20 mouse cellular contexts compared by ENCODE assay signal in genomic region chr12:110122976-110123375, GRCm38 (mm10).
DNase-seq lines count a peak whose midpoint lies in the region; ATAC-seq and TF ChIP-seq lines count a peak whose summit lies in the region.
"Had no signal": no experiment of that assay in that cellular context is flagged by ENCODE, and none has a peak within 500 bp of the region (broad histone marks: within the 10 kb centered on the region; RNA-seq: fewer than 3 reads in every experiment).

No protein-coding gene starts in this region.

- no peak for TF ChIP-seq CTCF in kidney, adult 2 months (conservative IDR thresholded peaks at IDR 0.05; ENCODE audit: insufficient read depth, insufficient read length, low read depth, low read length)
- TF ChIP-seq CTCF in lung, adult 2 months (IDR thresholded peaks at IDR 0.05; ENCODE audit: insufficient read depth, low read length): no peak
- TF ChIP-seq CTCF in stomach, postnatal 0 days (IDR thresholded peaks at IDR 0.05; ENCODE audit: low read depth): no peak

- H3K4me2 ChIP-seq in stomach, postnatal 0 days (replicated peaks; ENCODE audit: low read depth): no peak overlapping the region
- H3K4me2 ChIP-seq: embryonic facial prominence, embryonic 15.5 days; heart, embryonic 13.5 days; hindbrain, embryonic 12.5 days; midbrain, embryonic 13.5 days had no signal

- no peak overlapping the region for H3K4me3 ChIP-seq in kidney, adult 2 months (ENCODE audit: insufficient read depth, low read depth, low read length)
- no peak overlapping the region for H3K4me3 ChIP-seq in lung, adult 2 months (replicated peaks; ENCODE audit: extremely low read depth, low read depth, low read length)
- no peak overlapping the region for H3K4me3 ChIP-seq in stomach, postnatal 0 days (ENCODE audit: low read depth, low read length)
- H3K4me3 ChIP-seq: embryonic facial prominence, embryonic 15.5 days; heart, embryonic 13.5 days; hindbrain, embryonic 12.5 days; left cerebral cortex, adult 2 months; midbrain, embryonic 13.5 days had no signal

- TF ChIP-seq EP300 in stomach, postnatal 0 days (optimal IDR thresholded peaks at IDR 0.05): no peak

- no peaks in the 10 kb centered on the region for H3K27me3 ChIP-seq in kidney, adult 2 months (replicated peaks; ENCODE audit: control insufficient read depth, insufficient read depth, low read length)
- no peaks in the 10 kb centered on the region for H3K27me3 ChIP-seq in stomach, postnatal 0 days (ENCODE audit: control insufficient read depth, insufficient read depth, low read length)
- H3K27me3 ChIP-seq: embryonic facial prominence, embryonic 15.5 days; hindbrain, embryonic 12.5 days; midbrain, embryonic 13.5 days had no signal

- intact Hi-C loops in heart, postnatal 10 days (cut with DNase I): no loop called here
- intact Hi-C loops in heart, postnatal 25 days (cut with DNase I): no loop called here

- no peak overlapping the region for H3K9ac ChIP-seq in stomach, postnatal 0 days (ENCODE audit: low read length)
- H3K9ac ChIP-seq: embryonic facial prominence, embryonic 15.5 days; heart, embryonic 13.5 days; hindbrain, embryonic 12.5 days; liver, postnatal 0 days; midbrain, embryonic 13.5 days had no signal

- 0 out of 2 replicates have a peak, but pooled peaks have one; percentile 38 for ATAC-seq in stomach, postnatal 0 days (ENCODE audit: low FRiP score, low TSS enrichment)
- ATAC-seq in megakaryocyte, adult 5-6 weeks (ENCODE audit: poor library complexity, severe bottlenecking): no peak
- ATAC-seq: forebrain, embryonic 14.5 days; intestine, postnatal 0 days; liver, postnatal 0 days; midbrain, embryonic 13.5 days had no signal

- no peak overlapping the region for H3K27ac ChIP-seq in kidney, adult 2 months (ENCODE audit: insufficient read depth, low read depth, low read length)
- no peak overlapping the region for H3K27ac ChIP-seq in stomach, postnatal 0 days (replicated peaks)
- H3K27ac ChIP-seq: embryonic facial prominence, embryonic 15.5 days; heart, embryonic 13.5 days; hindbrain, embryonic 12.5 days; left cerebral cortex, adult 2 months; midbrain, embryonic 13.5 days had no signal

- DNase-seq in heart, postnatal 10 days: peak; percentile 7 to 29
- no peak for DNase-seq in heart, postnatal 25 days (ENCODE audit: low spot score)
- peak; percentile 38 for DNase-seq in kidney, adult 2 months
- DNase-seq in lung, adult 2 months: peak; percentile 21
- DNase-seq in stomach, postnatal 0 days (ENCODE audit: low spot score): no peak
- no peak for DNase-seq in thymus, adult 18-20 months
- DNase-seq: cerebellum, adult 18-20 months; gastrocnemius, postnatal 14 days; liver, postnatal 0 days; right cerebral cortex, postnatal 25 days; thymus, postnatal 25 days had no signal

- WGBS in kidney, adult 2 months: 34% methylated on average over 4 of the region's 4 CpGs
- WGBS in lung, adult 2 months: 42% methylated on average over 4 of the region's 4 CpGs
- 30% methylated on average over 4 of the region's 4 CpGs for WGBS in stomach, postnatal 0 days

- TF ChIP-seq POLR2A in kidney, adult 2 months (IDR thresholded peaks at IDR 0.05; ENCODE audit: low read depth, low read length): no peak
- TF ChIP-seq POLR2A in lung, adult 2 months (IDR thresholded peaks at IDR 0.05; ENCODE audit: borderline replicate concordance, extremely low read depth, low read depth, low read length): no peak

- no peaks in the 10 kb centered on the region for H3K9me3 ChIP-seq in stomach, postnatal 0 days (ENCODE audit: control insufficient read depth, low read length)
- H3K9me3 ChIP-seq: embryonic facial prominence, embryonic 15.5 days; heart, embryonic 13.5 days; hindbrain, embryonic 12.5 days; midbrain, embryonic 13.5 days had no signal

- no peaks in the 10 kb centered on the region for H3K36me3 ChIP-seq in kidney, adult 2 months (ENCODE audit: control insufficient read depth, insufficient read depth, low read length)
- H3K36me3 ChIP-seq in stomach, postnatal 0 days (ENCODE audit: control insufficient read depth, insufficient read depth, low read length): no peaks in the 10 kb centered on the region
- H3K36me3 ChIP-seq: embryonic facial prominence, embryonic 15.5 days; G1E; heart, embryonic 13.5 days; hindbrain, embryonic 12.5 days; midbrain, embryonic 13.5 days had no signal

- no peaks in the 10 kb centered on the region for H3K4me1 ChIP-seq in kidney, adult 2 months (ENCODE audit: control insufficient read depth, insufficient read depth, low read length)
- H3K4me1 ChIP-seq in lung, adult 2 months (ENCODE audit: control insufficient read depth, insufficient read depth, low read length): 0 out of 2 replicates have a peak, but pooled peaks cover 3% of the 10 kb centered on the region
- H3K4me1 ChIP-seq in stomach, postnatal 0 days (replicated peaks; ENCODE audit: control insufficient read depth, insufficient read depth): no peaks in the 10 kb centered on the region
- H3K4me1 ChIP-seq: embryonic facial prominence, embryonic 15.5 days; heart, embryonic 13.5 days; hindbrain, embryonic 12.5 days; midbrain, embryonic 13.5 days had no signal

Comparison
In these comparisons a context has a peak if more than half of its experiments do, and no peak if none do; other contexts are left out.
1. DNase-seq: peak in heart, postnatal 10 days (2 of 2), kidney, adult 2 months (single experiment) and lung, adult 2 months (single experiment); none in heart, postnatal 25 days (single experiment), stomach, postnatal 0 days (single experiment) and thymus, adult 18-20 months (0 of 2).